Mouse (Mus musculus) liver, embryonic 14.5 days (tissue): Measurements from ENCODE around the gene Mblac1. TPM values are rescaled to one million over a fixed set of nuclear protein-coding genes. Genes with fewer than 3 reads are reported as not detected.
"Not testable (repeated sequence)": the region's sequence is repeated elsewhere in the genome, so short reads cannot be mapped to it uniquely, and the experiment has no call there.

Experiments
- ATAC-seq: fragments of 200-750 bp; cut with Nextera tagmentation; 2 replicates; pipeline ENCODE4 v1.8.0; 2017; ENCODE audit warnings: moderate number of reproducible peaks, mild to moderate bottlenecking, moderate library complexity; ENCODE audit not compliant: insufficient read depth
- DNase-seq, 3 experiments: peaks; one replicate each; pipeline ENCODE4 v3.0.0-alpha.2; 2012 to 2013; ENCODE audit warnings: low read depth in 3 of 3, low spot score in 3 of 3
- H3K27ac ChIP-seq: fragments of 300-500 bp; sonication (generic); 2 replicates; pipeline ENCODE4 v1.5.1; 2014; ENCODE audit warnings: moderate library complexity, mild to moderate bottlenecking, control low read depth, inconsistent platforms
- H3K27me3 ChIP-seq: fragments of 300-500 bp; sonication (generic); 2 replicates; pipeline ENCODE4 v1.6.1; 2014; ENCODE audit warnings: mild to moderate bottlenecking, low read length, moderate library complexity; ENCODE audit not compliant: control insufficient read depth, insufficient read depth
- H3K36me3 ChIP-seq: fragments of 300-500 bp; sonication (generic); replicated peaks from 2 replicates; pipeline ENCODE4 v1.6.1; 2014; ENCODE audit warnings: low read depth; ENCODE audit not compliant: control insufficient read depth, insufficient read depth
- H3K4me1 ChIP-seq, 2 experiments: fragments of 200-500 bp in 1 of 2; fragments of 300-500 bp in 1 of 2; sonication (generic) in 1 of 2; replicated peaks; 2 replicates each; pipeline ENCODE4 v1.6.1; 2012 to 2014; ENCODE audit warnings: antibody characterized with exemption in 1 of 2, inconsistent platforms in 1 of 2, low read length in 1 of 2; ENCODE audit not compliant: control insufficient read depth in 2 of 2, insufficient read depth in 2 of 2
- H3K4me2 ChIP-seq: fragments of 300-500 bp; sonication (generic); 2 replicates; pipeline ENCODE4 v1.6.1; 2014; ENCODE audit warnings: low read depth, mild to moderate bottlenecking, control low read depth, moderate library complexity
- H3K4me3 ChIP-seq, 2 experiments: fragments of 200-500 bp in 1 of 2; fragments of 300-500 bp in 1 of 2; sonication (generic) in 1 of 2; 2 replicates each; pipeline ENCODE4 v1.5.1; 2012 to 2014; ENCODE audit warnings: low read depth in 2 of 2, low read length in 2 of 2, mild to moderate bottlenecking in 2 of 2, control low read depth in 1 of 2, inconsistent platforms in 1 of 2, moderate library complexity in 1 of 2; ENCODE audit not compliant: insufficient read depth in 1 of 2
- H3K9ac ChIP-seq: fragments of 300-500 bp; sonication (generic); replicated peaks from 2 replicates; pipeline ENCODE4 v1.6.1; 2014; ENCODE audit warnings: mild to moderate bottlenecking, control low read depth, moderate library complexity
- H3K9me3 ChIP-seq: fragments of 300-500 bp; sonication (generic); 2 replicates; pipeline ENCODE4 v1.6.1; 2016; ENCODE audit warnings: low read length, mixed read lengths; ENCODE audit not compliant: control insufficient read depth
- CTCF ChIP-seq: IDR thresholded peaks from 2 replicates; pipeline ENCODE4 v1.5.1; 2016; ENCODE audit warnings: antibody characterized with exemption, low read depth, control low read depth
- EP300 ChIP-seq: IDR thresholded peaks from 2 replicates; pipeline ENCODE4 v1.6.1; 2016; ENCODE audit warnings: antibody characterized with exemption, low read depth
- WGBS: fragments of 180-500 bp; shearing (Covaris S2); extraction: QIAGEN DNeasy Blood & Tissue Kit; methylation state at CpG from one replicate; pipeline ENCODE4 v1.1.7; 2014; ENCODE audit not compliant: insufficient replicate concordance; 5-methylcytosine and 5-hydroxymethylcytosine counted together
- polyA plus RNA-seq, 2 experiments: library from polyadenylated mRNA; depleted of rRNA in 1 of 2; stranded (reverse) in 1 of 2; unstranded in 1 of 2; fragments of >200 nt; fragmentation: Nextera tagmentation in 1 of 2; extraction: Ambion mirVana in 1 of 2; gene quantifications; 2 replicates each; pipeline versions ENCODE4 v1.2.1 to v1.2.3; 2012 to 2014

Gene Mblac1
- polyA plus RNA-seq, 2 experiments = 2.2 TPM

- Histone ChIP-seq H3K9me3 (no peaks in the 10 kb centered on the region; the same call in 1 of the 2 replicates), H3K9ac (no peak overlapping the region), H3K4me2 (no peak overlapping the region), H3K27ac (no peak overlapping the region), H3K4me3 (no peak overlapping the region), H3K4me1 (no peaks in the 10 kb centered on the region), H3K27me3 (no peaks in the 10 kb centered on the region), H3K36me3 (no peaks in the 10 kb centered on the region)
- TF ChIP-seq EP300 = no peak
- 70% methylated on average over 4 of the region's 4 CpGs for WGBS
- ATAC-seq = no peak
- DNase-seq = no peak
Measured at GRCm38 (mm10) chr5:138207873-138208272, 13.8 kb downstream of the Mblac1 start.

GRCm38 (mm10) chr5:138216632-138217031, 22.5 kb downstream of the Mblac1 start:
- not testable (repeated sequence) for H3K9me3 ChIP-seq, H3K27me3 ChIP-seq, H3K4me1 ChIP-seq, H3K27ac ChIP-seq, H3K4me2 ChIP-seq, H3K4me3 ChIP-seq, H3K9ac ChIP-seq, ATAC-seq, H3K36me3 ChIP-seq, DNase-seq
- 87% methylated on average over 13 of the region's 13 CpGs for WGBS

- WGBS = 51% methylated on average over 2 of the region's 2 CpGs
- Histone ChIP-seq H3K9ac (no peak overlapping the region), H3K4me2 (no peak overlapping the region), H3K27me3 (no peaks in the 10 kb centered on the region), H3K9me3 (no peaks in the 10 kb centered on the region), H3K27ac (no peak overlapping the region), H3K36me3 (no peaks in the 10 kb centered on the region), H3K4me3 (no peak overlapping the region), H3K4me1 (no peaks in the 10 kb centered on the region)
- DNase-seq (no peak), ATAC-seq (no peak)
- TF ChIP-seq EP300 (no peak), CTCF (no peak)
Measured at GRCm38 (mm10) chr5:138219864-138220263, 25.8 kb downstream of the Mblac1 start.

DNA sequence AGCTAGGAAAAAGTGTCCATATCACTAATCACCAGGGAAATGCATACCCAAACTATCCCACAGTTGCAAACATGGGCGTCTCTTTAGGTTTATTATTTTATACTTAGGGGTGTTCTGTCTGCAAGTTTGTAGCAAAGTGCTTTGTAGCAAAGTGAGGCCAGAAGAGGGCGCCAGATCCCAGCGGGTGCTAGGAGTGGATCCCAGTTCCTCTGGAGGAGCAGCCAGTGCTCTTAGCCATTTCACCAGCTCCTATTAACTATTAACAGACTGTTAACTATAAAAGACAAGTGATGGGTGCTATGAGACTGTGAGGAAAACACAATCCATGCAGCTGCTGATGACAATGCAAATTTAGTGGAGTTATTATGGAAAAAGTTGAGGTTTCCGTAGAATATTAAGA, 28.0 kb downstream of the Mblac1 start:
- no peak overlapping the region for H3K27ac ChIP-seq
- no peaks in the 10 kb centered on the region for H3K36me3 ChIP-seq
- 18% methylated on average over 4 of the region's 4 CpGs for WGBS
- TF ChIP-seq EP300 = no peak
- peak; percentile 85 for TF ChIP-seq CTCF
- 0 out of 4 replicates have a peak, but pooled peaks cover 0 to 1% of the 10 kb centered on the region in 2 experiments for H3K4me1 ChIP-seq
- no peak for ATAC-seq
- no peak overlapping the region for H3K4me2 ChIP-seq
- H3K27me3 ChIP-seq = no peaks in the 10 kb centered on the region
- no peak overlapping the region for H3K4me3 ChIP-seq
- H3K9ac ChIP-seq = no peak overlapping the region
- no peaks in the 10 kb centered on the region for H3K9me3 ChIP-seq
- DNase-seq = peak; percentile 38 to 55 (median 52)

DNA sequence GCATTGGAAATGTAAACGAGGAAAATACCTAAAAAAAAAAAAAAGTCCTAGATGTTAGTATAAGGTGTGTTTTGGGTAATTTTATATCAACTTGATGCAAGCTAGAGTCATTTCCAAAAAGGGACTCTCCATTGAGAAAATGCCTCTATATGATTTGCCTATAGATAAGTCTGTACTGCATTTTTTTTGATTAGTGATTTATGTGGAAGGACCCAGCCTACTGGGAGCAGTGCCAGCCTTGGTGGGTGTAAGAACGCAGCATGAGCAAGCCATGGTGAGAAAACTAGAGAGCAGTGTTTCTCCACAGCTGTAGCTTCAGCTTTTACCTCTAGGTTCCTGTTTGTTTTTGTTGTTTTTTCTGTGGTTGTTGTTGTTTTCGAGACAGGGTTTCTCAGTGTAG, 29.2 kb downstream of the Mblac1 start:
- no peak overlapping the region for H3K4me3 ChIP-seq
- no peak for DNase-seq
- WGBS = 48% methylated on average over 3 of the region's 3 CpGs

More for the DNA sequence above, 29.2 kb downstream of the Mblac1 start:
- no peaks in the 10 kb centered on the region for H3K36me3 ChIP-seq
- H3K4me2 ChIP-seq = no peak overlapping the region
- no peaks in the 10 kb centered on the region for H3K27me3 ChIP-seq
- TF ChIP-seq CTCF (no peak), EP300 (no peak)
- no peaks in the 10 kb centered on the region for H3K9me3 ChIP-seq
- no peak overlapping the region for H3K27ac ChIP-seq
- no peak for ATAC-seq
- no peak overlapping the region for H3K9ac ChIP-seq
- peaks cover 0 to 2% of the 10 kb centered on the region in 2 experiments; a peak in 1 of 4 replicates for H3K4me1 ChIP-seq
